In genomic region chr17:26578162-26578561, GRCm38 (mm10) we compare ENCODE assay signal across 24 mouse cellular contexts. TPM values are rescaled to one million over a fixed set of nuclear protein-coding genes. Genes with fewer than 3 reads are reported as not detected.
DNase-seq lines count a peak whose midpoint lies in the region; ATAC-seq and TF ChIP-seq lines count a peak whose summit lies in the region.
"Had no signal": no experiment of that assay in that cellular context is flagged by ENCODE, and none has a peak within 500 bp of the region (broad histone marks: within the 10 kb centered on the region; RNA-seq: fewer than 3 reads in every experiment).

No protein-coding gene starts in this region.

- no peaks in the 10 kb centered on the region for H3K9me3 ChIP-seq in embryonic facial prominence, embryonic 13.5 days
- no peaks in the 10 kb centered on the region for H3K9me3 ChIP-seq in embryonic facial prominence, embryonic 10.5 days
- H3K9me3 ChIP-seq in heart, embryonic 10.5 days: no peaks in the 10 kb centered on the region
- H3K9me3 ChIP-seq in heart, postnatal 0 days (replicated peaks; ENCODE audit: control insufficient read depth, low read length): no peaks in the 10 kb centered on the region
- H3K9me3 ChIP-seq: embryonic facial prominence, embryonic 12.5 days; forebrain, embryonic 12.5 days; hindbrain, embryonic 12.5 days had no signal

- no peak for ATAC-seq in embryonic facial prominence, embryonic 13.5 days (ENCODE audit: insufficient number of reproducible peaks, insufficient read depth, low FRiP score, low TSS enrichment, low read depth)
- ATAC-seq in heart, postnatal 0 days (ENCODE audit: insufficient read depth, low read depth): no peak
- ATAC-seq: activated CD4-positive, CD25-positive, alpha-beta regulatory T cell, adult 4 months; forebrain, embryonic 16.5 days; hindbrain, embryonic 16.5 days; inflammation-experienced regulatory T-cells, adult 6 months; intestine, postnatal 0 days; Patski had no signal

- peak overlapping the region; percentile 12; the same call in 1 of the 2 replicates for H3K9ac ChIP-seq in embryonic facial prominence, embryonic 13.5 days
- H3K9ac ChIP-seq in heart, postnatal 0 days (replicated peaks; ENCODE audit: low read depth, low read length): no peak overlapping the region
- H3K9ac ChIP-seq: embryonic facial prominence, embryonic 12.5 days; forebrain, embryonic 12.5 days; hindbrain, embryonic 12.5 days had no signal

- TF ChIP-seq CTCF in heart, postnatal 0 days (IDR thresholded peaks at IDR 0.05; ENCODE audit: low read depth): no peak

- intact Hi-C loops in heart, postnatal 25 days (cut with DNase I): no loop called here
- intact Hi-C loops in heart, postnatal 36 days (cut with DNase I): no loop called here

- H3K36me3 ChIP-seq in embryonic facial prominence, embryonic 13.5 days: peaks cover 69% of the 10 kb centered on the region
- H3K36me3 ChIP-seq in embryonic facial prominence, embryonic 10.5 days (replicated peaks): peaks cover 97% of the 10 kb centered on the region
- H3K36me3 ChIP-seq in heart, embryonic 10.5 days: peaks cover 63% of the 10 kb centered on the region
- no peaks in the 10 kb centered on the region for H3K36me3 ChIP-seq in heart, postnatal 0 days (replicated peaks; ENCODE audit: control insufficient read depth, insufficient read depth, low read length)

- H3K27ac ChIP-seq in embryonic facial prominence, embryonic 13.5 days: no peak overlapping the region
- H3K27ac ChIP-seq in embryonic facial prominence, embryonic 10.5 days (replicated peaks): no peak overlapping the region
- H3K27ac ChIP-seq in heart, embryonic 10.5 days: peak overlapping the region; percentile 44
- H3K27ac ChIP-seq in heart, postnatal 0 days (ENCODE audit: low read depth): peak overlapping the region; percentile 37; the same call in 1 of the 2 replicates
- H3K27ac ChIP-seq: embryonic facial prominence, embryonic 12.5 days; forebrain, embryonic 12.5 days; hindbrain, embryonic 12.5 days had no signal

- H3K4me3 ChIP-seq in embryonic facial prominence, embryonic 13.5 days: no peak overlapping the region
- no peak overlapping the region for H3K4me3 ChIP-seq in embryonic facial prominence, embryonic 10.5 days
- H3K4me3 ChIP-seq in heart, embryonic 10.5 days: no peak overlapping the region
- no peak overlapping the region for H3K4me3 ChIP-seq in heart, postnatal 0 days (ENCODE audit: low read depth, low read length)
- H3K4me3 ChIP-seq: embryonic facial prominence, embryonic 12.5 days; forebrain, embryonic 12.5 days; hindbrain, embryonic 12.5 days had no signal

- DNase-seq in embryonic facial prominence, embryonic 10.5 days (ENCODE audit: low spot score): no peak
- DNase-seq in heart, embryonic 10.5 days (ENCODE audit: low spot score): no peak
- DNase-seq in heart, postnatal 25 days (ENCODE audit: low spot score): no peak
- DNase-seq in heart, postnatal 0 days (ENCODE audit: low spot score): no peak
- no peak for DNase-seq in heart, postnatal 36 days
- peak; percentile 44 for DNase-seq in thymus, postnatal 4 days
- DNase-seq in thymus, postnatal 14 days: no peak
- DNase-seq: adrenal gland, postnatal 14 days; cerebellum, adult 18-20 months; cerebellum, postnatal 10 days; embryo, embryonic 11 days; gastrocnemius, postnatal 14 days; heart, postnatal 14 days; kidney, adult 8-10 months had no signal

- no peaks in the 10 kb centered on the region for H3K27me3 ChIP-seq in embryonic facial prominence, embryonic 13.5 days
- no peaks in the 10 kb centered on the region for H3K27me3 ChIP-seq in embryonic facial prominence, embryonic 10.5 days (replicated peaks; ENCODE audit: low read depth, poor library complexity, severe bottlenecking)
- no peaks in the 10 kb centered on the region for H3K27me3 ChIP-seq in heart, embryonic 10.5 days (ENCODE audit: insufficient read depth, poor library complexity, severe bottlenecking)
- H3K27me3 ChIP-seq in heart, postnatal 0 days (ENCODE audit: control insufficient read depth, insufficient read depth, low read length): no peaks in the 10 kb centered on the region
- H3K27me3 ChIP-seq: embryonic facial prominence, embryonic 12.5 days; forebrain, embryonic 12.5 days; hindbrain, embryonic 12.5 days; Patski had no signal

- no peak for TF ChIP-seq EP300 in heart, postnatal 0 days (IDR thresholded peaks at IDR 0.05; ENCODE audit: low read depth)

- H3K4me2 ChIP-seq in embryonic facial prominence, embryonic 13.5 days: no peak overlapping the region
- H3K4me2 ChIP-seq in heart, postnatal 0 days (ENCODE audit: low read depth, low read length): no peak overlapping the region
- H3K4me2 ChIP-seq: embryonic facial prominence, embryonic 12.5 days; forebrain, embryonic 12.5 days; hindbrain, embryonic 12.5 days had no signal

- peaks cover 12% of the 10 kb centered on the region for H3K4me1 ChIP-seq in embryonic facial prominence, embryonic 13.5 days
- H3K4me1 ChIP-seq in embryonic facial prominence, embryonic 10.5 days: peaks cover 6% of the 10 kb centered on the region
- H3K4me1 ChIP-seq in heart, embryonic 10.5 days: peaks cover 91% of the 10 kb centered on the region
- peaks cover 81% of the 10 kb centered on the region for H3K4me1 ChIP-seq in heart, postnatal 0 days (ENCODE audit: control insufficient read depth, insufficient read depth)

- 84% methylated on average over 7 of the region's 7 CpGs for WGBS in embryonic facial prominence, embryonic 13.5 days
- 91% methylated on average over 7 of the region's 7 CpGs for WGBS in embryonic facial prominence, embryonic 10.5 days
- WGBS in heart, embryonic 10.5 days: 70% methylated on average over 7 of the region's 7 CpGs
- WGBS in heart, postnatal 0 days: 66% methylated on average over 7 of the region's 7 CpGs

RNA-seq across cellular contexts. Expression of gene Dusp1, which starts 16.2 kb away (rescaled TPM):
- 13.2 and 15.4 TPM in 2 replicates for polyA plus RNA-seq in embryonic facial prominence, embryonic 13.5 days (2015; fragmentation: Nextera tagmentation; extraction: Ambion mirVana)
- polyA plus RNA-seq in embryonic facial prominence, embryonic 10.5 days (2016; fragmentation: Nextera tagmentation; extraction: Ambion mirVana): 22.5 and 23.3 TPM in 2 replicates
- 28.8 and 31.5 TPM in 2 replicates for polyA plus RNA-seq in heart, embryonic 10.5 days (2016; fragmentation: Nextera tagmentation; extraction: Ambion mirVana)
- 10 to 100 TPM; 44.8 to 66.4 TPM for total RNA-seq in heart, postnatal 25 days (2021)
- 105 and 114 TPM in 2 replicates for total RNA-seq in heart, postnatal 0 days (2014; rRNA removed; ENCODE audit: low replicate concordance)
- 23.1 and 24.0 TPM in 2 replicates for polyA plus RNA-seq in heart, postnatal 0 days (2015; fragmentation: Nextera tagmentation; extraction: Ambion mirVana)
- 100 to 1,000 TPM in 1 of 2 experiments, 10 to 100 TPM in 1; 49.6 to 105 TPM for total RNA-seq in heart, postnatal 36 days (2021)

RNA-seq across cellular contexts. Expression of gene Ergic1, which starts 16.9 kb away (rescaled TPM):
- polyA plus RNA-seq in embryonic facial prominence, embryonic 13.5 days (2015; fragmentation: Nextera tagmentation; extraction: Ambion mirVana): 120 and 121 TPM in 2 replicates
- 107 and 109 TPM in 2 replicates for polyA plus RNA-seq in embryonic facial prominence, embryonic 10.5 days (2016; fragmentation: Nextera tagmentation; extraction: Ambion mirVana)
- 130 and 150 TPM in 2 replicates for polyA plus RNA-seq in heart, embryonic 10.5 days (2016; fragmentation: Nextera tagmentation; extraction: Ambion mirVana)
- total RNA-seq in heart, postnatal 25 days (2021): 10 to 100 TPM; 54.2 to 58.4 TPM
- 148 and 152 TPM in 2 replicates for total RNA-seq in heart, postnatal 0 days (2014; rRNA removed; ENCODE audit: low replicate concordance)
- 50.8 and 53.3 TPM in 2 replicates for polyA plus RNA-seq in heart, postnatal 0 days (2015; fragmentation: Nextera tagmentation; extraction: Ambion mirVana)
- total RNA-seq in heart, postnatal 36 days (2021): 10 to 100 TPM; 47.5 to 56.2 TPM

Comparison
In these comparisons a context has a peak if more than half of its experiments do, and no peak if none do; other contexts are left out.
1. H3K27ac ChIP-seq: peak in heart, embryonic 10.5 days (single experiment) and heart, postnatal 0 days (single experiment); none in embryonic facial prominence, embryonic 13.5 days (single experiment) and embryonic facial prominence, embryonic 10.5 days (single experiment).